Mouse (Mus musculus): ENCODE measurements around the gene Raph1.

- TF ChIP-seq POLR2A (IDR thresholded peaks at IDR 0.05; ENCODE audit: control insufficient read depth, low read depth, low read length) (no peak), CTCF (IDR thresholded peaks at IDR 0.05; ENCODE audit: control insufficient read depth, insufficient read depth, insufficient replicate concordance, low read depth, low read length) (no peak)
These were observed 117.0 kb downstream of the Raph1 start for GRCm38 (mm10) chr1:60449896-60450295.
